In genomic region chr19:5815010-5815409, GRCm38 (mm10) we compare ENCODE assay signal across 13 mouse cellular contexts. TPM values are rescaled to one million over a fixed set of nuclear protein-coding genes. Genes with fewer than 3 reads are reported as not detected.
DNase-seq lines count a peak whose midpoint lies in the region; ATAC-seq lines count a peak whose summit lies in the region.
"Had no signal": no experiment of that assay in that cellular context is flagged by ENCODE, and none has a peak within 500 bp of the region (broad histone marks: within the 10 kb centered on the region; RNA-seq: fewer than 3 reads in every experiment).

No protein-coding gene starts in this region.

- peak overlapping the region; percentile 42; the same call in 1 of the 2 replicates for H3K27ac ChIP-seq in limb, embryonic 12.5 days
- no peak overlapping the region for H3K27ac ChIP-seq in limb, embryonic 10.5 days
- H3K27ac ChIP-seq in macrophage, result peak overlapping the region; percentile 78
- H3K27ac ChIP-seq: heart, embryonic 15.5 days had no signal

- no peak for ATAC-seq in limb, embryonic 12.5 days (ENCODE audit: insufficient number of reproducible peaks, insufficient read depth, low FRiP score, low TSS enrichment, low read depth)
- ATAC-seq: intestine, embryonic 15.5 days; liver, embryonic 12.5 days had no signal

- peaks cover 17% of the 10 kb centered on the region; the same call in 1 of the 2 replicates for H3K79me2 ChIP-seq in macrophage (ENCODE audit: inconsistent target)

- H3K4me3 ChIP-seq in limb, embryonic 12.5 days (replicated peaks), result no peak overlapping the region
- H3K4me3 ChIP-seq in limb, embryonic 10.5 days, result no peak overlapping the region
- H3K4me3 ChIP-seq in macrophage (ENCODE audit: inconsistent target), result no peak overlapping the region
- H3K4me3 ChIP-seq: heart, embryonic 15.5 days; intestine, embryonic 15.5 days; liver, embryonic 12.5 days had no signal

- no peak overlapping the region for H3K9ac ChIP-seq in limb, embryonic 12.5 days (replicated peaks)
- H3K9ac ChIP-seq: heart, embryonic 15.5 days; intestine, embryonic 15.5 days had no signal

- 81% methylated on average over 7 of the region's 7 CpGs for WGBS in limb, embryonic 12.5 days
- 91% methylated on average over 7 of the region's 7 CpGs for WGBS in limb, embryonic 10.5 days
- 75% methylated on average over 6 of the region's 7 CpGs for WGBS in macrophage (ENCODE audit: missing documents)

- H3K4me2 ChIP-seq in limb, embryonic 12.5 days, result no peak overlapping the region
- H3K4me2 ChIP-seq: heart, embryonic 15.5 days; intestine, embryonic 15.5 days; liver, embryonic 12.5 days had no signal

- peaks cover 45% of the 10 kb centered on the region for H3K4me1 ChIP-seq in limb, embryonic 12.5 days (replicated peaks)
- peaks cover 48% of the 10 kb centered on the region for H3K4me1 ChIP-seq in limb, embryonic 10.5 days

- DNase-seq in frontal cortex, adult 2 months (ENCODE audit: extremely low spot score in 1 of 2, low spot score in 1 of 2), result peak; percentile 69 to 82
- no peak for DNase-seq in frontal cortex, postnatal 25 days (ENCODE audit: low spot score in 2 of 2)
- no peak for DNase-seq in limb, embryonic 10.5 days (ENCODE audit: low spot score)
- peak; percentile 42 for DNase-seq in CD4-positive helper T cell, adult 2 months (ENCODE audit: low read depth, low spot score)
- DNase-seq in thymus, postnatal 4 days, result no peak
- no peak for DNase-seq in urinary bladder, postnatal 14 days (ENCODE audit: low spot score)
- DNase-seq: midbrain, embryonic 14.5 days had no signal

- no peaks in the 10 kb centered on the region for H3K9me3 ChIP-seq in limb, embryonic 12.5 days
- H3K9me3 ChIP-seq in limb, embryonic 10.5 days (replicated peaks), result no peaks in the 10 kb centered on the region
- H3K9me3 ChIP-seq: heart, embryonic 15.5 days; intestine, embryonic 15.5 days; liver, embryonic 12.5 days had no signal

- H3K27me3 ChIP-seq in limb, embryonic 12.5 days, result no peaks in the 10 kb centered on the region
- no peaks in the 10 kb centered on the region for H3K27me3 ChIP-seq in limb, embryonic 10.5 days (ENCODE audit: low read depth, poor library complexity, severe bottlenecking)
- H3K27me3 ChIP-seq: CH12.LX; heart, embryonic 15.5 days; intestine, embryonic 15.5 days; liver, embryonic 12.5 days had no signal

- no peaks in the 10 kb centered on the region for H3K36me3 ChIP-seq in limb, embryonic 12.5 days
- H3K36me3 ChIP-seq in limb, embryonic 10.5 days, result no peaks in the 10 kb centered on the region
- no peaks in the 10 kb centered on the region for H3K36me3 ChIP-seq in macrophage (ENCODE audit: inconsistent target)
- H3K36me3 ChIP-seq: heart, embryonic 15.5 days; intestine, embryonic 15.5 days; liver, embryonic 12.5 days had no signal

RNA-seq across cellular contexts. Expression of gene Scyl1, which starts 43.8 kb away (rescaled TPM):
- polyA plus RNA-seq in frontal cortex, adult 2 months (2012; rRNA removed), result 111 and 120 TPM in 2 replicates
- 74.9 and 78.0 TPM in 2 replicates for polyA plus RNA-seq in limb, embryonic 12.5 days (2016; fragmentation: Nextera tagmentation; extraction: Ambion mirVana)
- 71.6 and 78.5 TPM in 2 replicates for polyA plus RNA-seq in limb, embryonic 10.5 days (2016; fragmentation: Nextera tagmentation; extraction: Ambion mirVana)
- 100 to 1,000 TPM in 7 of 26 experiments, 10 to 100 TPM in 19; 63.9 to 148 (median 86.2) TPM for total RNA-seq in macrophage (2018; cell fraction: chromatin; rRNA removed)
- 10 to 100 TPM; 31.6 to 62.4 (median 45.0) TPM for total RNA-seq in macrophage (2018; cell fraction: cytosol; rRNA removed)
- 100 to 1,000 TPM in 4 of 26 experiments, 10 to 100 TPM in 22; 42.7 to 104 (median 71.0) TPM for total RNA-seq in macrophage (2018; cell fraction: nucleus; rRNA removed)
- polyA plus RNA-seq in macrophage (2018), result 46.2 to 54.8 TPM (median 52.4 TPM) in 3 replicates

Comparison
In these comparisons a context has a peak if more than half of its experiments do, and no peak if none do; other contexts are left out.
1. DNase-seq: peak in frontal cortex, adult 2 months (2 of 2) and CD4-positive helper T cell, adult 2 months (single experiment); none in frontal cortex, postnatal 25 days (0 of 2), limb, embryonic 10.5 days (single experiment), thymus, postnatal 4 days (single experiment) and urinary bladder, postnatal 14 days (single experiment).